Mouse (Mus musculus) spleen, adult 2 months (tissue): Measurements from ENCODE around the gene Depdc5. TPM values are rescaled to one million over a fixed set of nuclear protein-coding genes. Genes with fewer than 3 reads are reported as not detected.

Experiments
- DNase-seq, 2 experiments: peaks; one replicate each; pipeline versions ENCODE4 v3.0.0 to v3.0.0-alpha.2; 2012 to 2021; ENCODE audit warnings: low spot score in 2 of 2, low read depth in 1 of 2
- H3K27ac ChIP-seq: fragments of 200-500 bp; 2 replicates; pipeline ENCODE4 v1.5.1; 2012; ENCODE audit warnings: low read length, inconsistent platforms; ENCODE audit not compliant: insufficient read depth
- H3K27me3 ChIP-seq: fragments of 200-500 bp; 2 replicates; pipeline ENCODE4 v1.6.1; 2012; ENCODE audit warnings: mild to moderate bottlenecking, moderate library complexity, low read length, inconsistent platforms; ENCODE audit not compliant: control insufficient read depth, insufficient read depth
- H3K36me3 ChIP-seq: fragments of 200-500 bp; 2 replicates; pipeline ENCODE4 v1.6.1; 2012; ENCODE audit warnings: mild to moderate bottlenecking, low read length, inconsistent platforms; ENCODE audit not compliant: control insufficient read depth, insufficient read depth
- H3K4me1 ChIP-seq: fragments of 200-500 bp; 2 replicates; pipeline ENCODE4 v1.6.1; 2011; ENCODE audit warnings: inconsistent platforms; ENCODE audit not compliant: control insufficient read depth, insufficient read depth, insufficient read length
- H3K4me3 ChIP-seq: fragments of 200-500 bp; 2 replicates; pipeline ENCODE4 v1.5.1; 2011; ENCODE audit warnings: mild to moderate bottlenecking, inconsistent platforms; ENCODE audit not compliant: insufficient read depth, insufficient read length; ENCODE audit errors: extremely low read depth
- CTCF ChIP-seq: fragments of 200-500 bp; IDR thresholded peaks from 2 replicates; pipeline ENCODE4 v1.5.1; 2011; ENCODE audit warnings: mild to moderate bottlenecking, inconsistent platforms; ENCODE audit not compliant: insufficient read depth, insufficient read length, insufficient replicate concordance; ENCODE audit errors: extremely low read depth
- POLR2A ChIP-seq: fragments of 200-500 bp; IDR thresholded peaks from 2 replicates; pipeline ENCODE4 v1.6.1; 2011; ENCODE audit warnings: low read depth, low read length, inconsistent platforms
- WGBS: fragments of 180-500 bp; shearing (Covaris S2); methylation state at CpG from one replicate; pipeline ENCODE4 v1.1.7; 2018; 5-methylcytosine and 5-hydroxymethylcytosine counted together
- polyA plus RNA-seq: library from polyadenylated mRNA; depleted of rRNA; stranded (reverse); fragments of >200 nt; gene quantifications from 2 replicates; pipeline ENCODE4 v1.2.3, GENCODE M21; 2012

The Depdc5 gene
- polyA plus RNA-seq, 1 experiment, result 12.4 TPM

DNA sequence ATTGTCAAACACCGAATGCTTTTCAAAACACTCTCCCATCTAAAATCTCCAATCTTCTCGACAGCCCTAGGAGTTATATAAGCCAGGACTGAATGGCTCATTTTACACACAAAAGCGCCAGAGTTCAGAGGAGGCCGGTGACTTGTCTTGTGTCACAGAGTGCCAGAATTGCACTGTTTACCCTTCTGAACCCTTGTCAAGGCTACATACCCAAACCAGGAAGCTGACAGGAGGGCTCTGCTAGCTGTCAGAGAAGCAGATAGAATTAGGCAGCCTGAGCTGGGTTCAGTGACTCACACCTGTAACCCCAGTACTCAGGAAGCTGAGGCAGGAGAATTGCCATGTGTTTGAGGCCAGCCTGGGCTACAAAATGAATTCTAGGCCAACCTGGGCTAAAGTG is 143.9 kb downstream of the Depdc5 start:
- H3K27me3 ChIP-seq, result no peaks in the 10 kb centered on the region

DNA sequence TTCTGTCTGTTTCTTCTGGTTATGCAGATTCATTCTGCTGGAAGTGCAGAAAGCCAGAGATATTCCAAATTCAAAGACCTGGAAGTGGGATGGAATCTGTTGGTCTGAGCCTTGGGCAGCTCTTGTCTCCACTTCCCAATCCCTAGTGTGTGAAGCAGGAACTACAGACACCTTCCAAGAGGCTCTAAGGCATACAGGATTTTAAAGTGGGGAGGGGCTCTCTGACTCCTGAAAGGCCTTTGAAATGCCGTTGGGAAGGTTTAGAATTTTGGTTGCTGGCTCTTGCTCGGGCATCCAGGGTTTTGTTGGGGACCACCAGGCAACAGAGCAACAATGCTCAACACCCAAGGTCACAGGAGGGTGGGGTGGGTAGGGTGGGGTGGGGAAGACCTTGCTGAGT is 145.8 kb downstream of the Depdc5 start:
- Histone ChIP-seq H3K27me3 (no peaks in the 10 kb centered on the region), H3K4me1 (no peaks in the 10 kb centered on the region; the same call in 1 of the 2 replicates), H3K4me3 (no peak overlapping the region), H3K27ac (no peak overlapping the region), H3K36me3 (no peaks in the 10 kb centered on the region)
- TF ChIP-seq CTCF (no peak), POLR2A (no peak)
- 79% methylated on average over 2 of the region's 2 CpGs for WGBS
- DNase-seq, result no peak

More for the DNA sequence above, 143.9 kb downstream of the Depdc5 start:
- DNase-seq, result no peak
- 87% methylated on average over 4 of the region's 4 CpGs for WGBS
- Histone ChIP-seq H3K4me3 (no peak overlapping the region), H3K4me1 (no peaks in the 10 kb centered on the region; the same call in 1 of the 2 replicates), H3K36me3 (no peaks in the 10 kb centered on the region), H3K27ac (no peak overlapping the region)
- TF ChIP-seq CTCF (no peak), POLR2A (no peak)

DNA sequence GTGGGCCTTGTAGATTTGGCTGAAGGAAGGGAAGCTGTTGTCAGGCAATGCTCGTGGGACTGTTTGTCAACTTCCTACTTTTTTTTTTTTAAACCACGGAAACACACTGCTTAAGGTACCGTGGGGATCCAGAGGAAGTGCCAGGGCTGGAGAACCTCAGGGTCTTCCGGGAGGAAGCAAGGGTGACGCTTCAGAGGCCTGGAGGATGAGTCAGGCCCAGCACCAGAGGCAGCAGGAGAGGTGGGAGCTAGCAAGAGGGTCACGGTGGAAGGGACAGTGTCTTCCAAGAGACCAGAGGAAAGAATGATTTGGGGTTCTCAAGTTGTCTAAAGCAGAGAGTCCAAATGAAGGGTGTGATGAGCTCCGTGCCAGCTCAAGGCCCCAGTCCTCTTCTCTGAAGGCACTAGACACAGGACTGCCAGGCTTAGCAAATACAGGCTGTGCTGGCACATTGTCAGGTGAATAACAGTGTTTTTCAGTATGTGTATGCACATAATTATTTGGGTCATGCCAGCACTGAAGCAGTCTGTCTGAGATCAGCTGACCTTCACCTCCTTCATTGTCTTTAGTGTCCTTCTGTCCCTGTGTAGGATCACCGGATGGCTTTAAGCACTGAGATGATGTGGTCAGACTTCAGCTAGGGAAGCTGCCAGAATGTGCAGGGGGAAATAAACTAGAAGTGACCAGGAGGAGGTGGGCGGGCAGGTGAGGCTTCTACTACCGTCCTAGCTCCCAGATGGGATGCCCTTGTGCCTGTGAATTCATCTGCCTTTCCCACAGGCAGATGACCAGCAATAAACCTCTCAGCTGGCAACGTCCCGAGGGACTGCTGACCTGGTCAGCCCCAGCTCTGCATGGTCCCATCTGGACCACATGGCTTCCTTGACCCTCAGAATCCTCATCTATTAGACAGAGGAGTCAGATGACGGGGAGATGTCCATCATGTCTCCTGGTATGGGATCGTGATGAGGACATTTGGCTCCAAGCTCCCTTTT is 146.6 kb downstream of the Depdc5 start:
- no peak overlapping the region for H3K27ac ChIP-seq

DNA sequence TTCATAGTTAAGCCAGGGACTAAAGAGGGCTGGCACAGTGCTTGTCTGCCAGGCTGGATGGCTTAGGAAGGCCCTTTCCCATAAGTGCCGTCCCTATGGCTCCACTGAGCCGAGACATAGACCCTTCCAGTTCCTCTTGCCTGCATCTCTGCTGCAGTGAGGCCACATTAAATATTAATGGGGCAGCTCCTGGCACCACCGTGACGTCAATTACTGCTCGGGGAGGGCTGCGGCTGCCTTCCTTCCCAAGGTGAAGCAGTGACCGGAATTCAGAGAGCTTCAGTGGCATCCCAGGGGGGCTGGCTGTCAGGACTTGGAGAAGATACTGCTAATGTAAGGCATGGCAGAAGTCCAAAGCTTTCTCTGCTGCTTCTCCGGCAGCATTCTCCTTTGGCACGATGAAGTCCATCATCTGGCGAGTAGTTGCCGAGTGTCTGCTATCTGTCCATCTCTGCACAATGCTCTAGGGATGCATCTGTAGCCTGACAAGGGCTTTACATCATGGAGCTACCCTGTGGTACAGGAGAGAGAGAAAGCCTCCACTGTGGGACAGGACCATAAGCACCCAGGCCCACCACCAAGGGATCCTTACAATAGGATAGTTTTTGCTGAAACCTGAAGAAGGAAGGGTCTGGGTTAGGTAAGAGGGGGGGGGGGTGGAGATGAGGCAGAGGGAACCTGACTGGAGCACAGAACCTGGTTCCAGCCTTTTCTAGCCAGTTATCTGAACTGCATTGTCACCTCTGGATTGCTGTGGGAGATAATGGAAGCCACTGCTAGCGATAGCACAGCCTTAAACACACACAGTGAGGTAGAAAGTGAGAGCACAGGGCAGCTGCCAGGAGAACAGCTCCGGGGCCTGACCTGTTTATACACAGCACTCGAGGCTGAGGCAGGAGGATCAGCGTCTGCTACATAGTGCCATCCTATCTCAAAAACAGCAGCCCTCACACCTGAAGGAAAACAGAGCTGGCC is 147.9 kb downstream of the Depdc5 start:
- no peaks in the 10 kb centered on the region for H3K36me3 ChIP-seq
- 87% methylated on average over 15 of the region's 15 CpGs for WGBS
- no peaks in the 10 kb centered on the region; the same call in 1 of the 2 replicates for H3K4me1 ChIP-seq
- no peaks in the 10 kb centered on the region for H3K27me3 ChIP-seq
- DNase-seq, result no peak
- H3K4me3 ChIP-seq, result no peak overlapping the region
- H3K27ac ChIP-seq, result no peak overlapping the region
- TF ChIP-seq POLR2A (no peak), CTCF (no peak)

More for the DNA sequence above, 146.6 kb downstream of the Depdc5 start:
- H3K27me3 ChIP-seq, result no peaks in the 10 kb centered on the region
- WGBS, result 57% methylated on average over 14 of the region's 14 CpGs
- H3K4me3 ChIP-seq, result no peak overlapping the region
- H3K36me3 ChIP-seq, result no peaks in the 10 kb centered on the region
- TF ChIP-seq POLR2A, result no peak
- TF ChIP-seq CTCF, result no peak
- no peaks in the 10 kb centered on the region; the same call in 1 of the 2 replicates for H3K4me1 ChIP-seq
- DNase-seq, result no peak

- no peak overlapping the region for H3K4me3 ChIP-seq
- no peaks in the 10 kb centered on the region for H3K27me3 ChIP-seq
- DNase-seq, result no peak
- TF ChIP-seq CTCF (no peak), POLR2A (no peak)
- WGBS, result 84% methylated on average over 1 of the region's 1 CpGs
- H3K36me3 ChIP-seq, result no peaks in the 10 kb centered on the region
- H3K4me1 ChIP-seq, result no peaks in the 10 kb centered on the region; the same call in 1 of the 2 replicates
- H3K27ac ChIP-seq, result no peak overlapping the region
Observed at GRCm38 (mm10) chr5:33014096-33014495, 150.6 kb downstream of the Depdc5 start.

DNA sequence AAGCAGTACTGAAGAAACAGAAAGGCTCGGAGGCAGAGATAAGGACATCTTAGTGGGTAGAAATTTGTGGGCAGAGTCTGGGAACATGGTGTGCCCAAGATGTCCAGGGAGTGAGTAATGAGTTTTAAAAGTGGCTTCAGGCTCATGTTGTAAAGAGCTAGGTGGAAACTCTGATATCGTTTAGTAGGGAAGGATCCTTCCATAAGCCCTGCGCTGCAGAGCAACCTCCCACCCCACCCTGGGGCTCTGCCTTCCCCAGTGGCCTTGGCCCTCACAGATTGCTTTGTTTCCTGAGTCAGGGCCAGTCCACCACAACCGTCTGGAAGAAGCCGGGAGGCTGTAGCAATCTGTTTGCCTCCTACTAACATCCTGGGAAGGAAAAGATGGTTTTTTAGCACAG is 152.1 kb downstream of the Depdc5 start:
- no peaks in the 10 kb centered on the region for H3K36me3 ChIP-seq
- H3K27me3 ChIP-seq, result no peaks in the 10 kb centered on the region
- no peak overlapping the region for H3K27ac ChIP-seq
- no peak overlapping the region for H3K4me3 ChIP-seq
- WGBS, result 74% methylated on average over 5 of the region's 5 CpGs
- H3K4me1 ChIP-seq, result no peaks in the 10 kb centered on the region
- TF ChIP-seq POLR2A (no peak), CTCF (no peak)
- no peak for DNase-seq
